Mouse (Mus musculus) left cerebral cortex, adult 18-20 months (tissue): ENCODE measurements at regions not wholly inside any gene's neighbourhood (a gene's known extent, or its start where the extent isn't known, plus 50 kb on each side); places are given as distances from the start of the nearest gene placed in this dataset.
"Not testable (repeated sequence)": the region's sequence is repeated elsewhere in the genome, so short reads cannot be mapped to it uniquely, and the experiment has no call there.

Experiments
- DNase-seq, 2 experiments: peaks; one replicate each; pipeline ENCODE4 v3.0.0; 2021 to 2022; ENCODE audit warnings: low spot score in 2 of 2, mixed read lengths in 1 of 2

DNA sequence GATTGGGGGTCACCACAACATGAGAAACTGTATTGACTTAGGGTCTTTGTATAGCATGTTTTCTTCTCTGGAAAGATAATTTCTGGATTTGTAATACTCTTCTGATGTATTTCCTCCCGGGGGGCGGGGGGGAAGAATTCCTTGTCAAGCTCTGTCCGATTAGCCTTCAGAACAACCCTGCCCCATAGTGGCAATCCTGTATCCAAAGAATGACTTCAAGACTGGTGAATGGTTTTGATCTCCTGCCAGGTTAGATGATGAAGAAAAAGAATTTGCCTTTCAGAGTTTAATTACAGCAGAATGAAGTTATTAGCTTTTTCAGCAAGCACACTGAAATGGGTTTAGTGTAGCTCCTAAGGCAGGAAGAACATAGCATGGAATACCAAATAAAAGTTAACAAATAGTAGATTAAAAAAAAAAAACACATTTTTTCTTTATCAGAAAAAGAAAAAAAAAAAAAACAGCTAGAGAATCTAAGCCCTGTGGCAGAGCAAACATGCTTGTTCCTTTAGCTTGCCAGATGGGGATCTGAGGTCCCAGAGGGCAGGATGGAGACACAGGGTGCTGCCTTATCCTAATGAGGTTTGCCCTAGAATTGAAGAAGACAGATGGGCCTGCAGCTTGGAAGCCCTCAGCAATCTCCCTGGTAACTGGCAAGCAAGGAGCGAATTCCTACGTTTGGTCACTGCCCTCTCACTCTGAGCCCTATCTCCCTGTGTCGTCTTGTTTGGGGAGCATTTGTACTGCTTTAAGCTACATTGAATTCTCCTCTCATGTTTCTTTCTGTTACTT lies 280.9 kb upstream of the Gm9972 start:
- DNase-seq: no peak

DNA sequence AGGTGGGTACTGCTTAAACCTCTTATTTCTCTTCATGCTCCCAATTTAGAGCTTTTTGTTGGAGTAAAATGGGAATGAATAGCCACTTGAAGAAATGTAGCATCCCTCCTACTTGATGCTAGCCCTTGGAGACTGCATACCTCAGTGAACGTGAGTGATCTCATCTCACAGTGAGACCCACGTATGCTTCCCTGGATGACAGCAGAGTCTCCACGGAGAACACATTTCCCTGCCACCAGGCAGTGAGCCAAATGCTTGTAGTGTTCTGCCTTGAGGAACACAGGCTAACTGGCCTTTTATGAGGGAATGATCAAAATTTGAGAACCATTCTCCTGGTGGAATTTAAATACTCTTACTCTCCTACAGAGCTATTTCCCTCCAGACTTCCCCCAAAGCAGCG lies 280.1 kb upstream of the Gm9972 start:
- DNase-seq: no peak

- DNase-seq: no peak
Observed at GRCm38 (mm10) chr11:42765213-42765612, 270.3 kb upstream of the Gm9972 start.

DNA sequence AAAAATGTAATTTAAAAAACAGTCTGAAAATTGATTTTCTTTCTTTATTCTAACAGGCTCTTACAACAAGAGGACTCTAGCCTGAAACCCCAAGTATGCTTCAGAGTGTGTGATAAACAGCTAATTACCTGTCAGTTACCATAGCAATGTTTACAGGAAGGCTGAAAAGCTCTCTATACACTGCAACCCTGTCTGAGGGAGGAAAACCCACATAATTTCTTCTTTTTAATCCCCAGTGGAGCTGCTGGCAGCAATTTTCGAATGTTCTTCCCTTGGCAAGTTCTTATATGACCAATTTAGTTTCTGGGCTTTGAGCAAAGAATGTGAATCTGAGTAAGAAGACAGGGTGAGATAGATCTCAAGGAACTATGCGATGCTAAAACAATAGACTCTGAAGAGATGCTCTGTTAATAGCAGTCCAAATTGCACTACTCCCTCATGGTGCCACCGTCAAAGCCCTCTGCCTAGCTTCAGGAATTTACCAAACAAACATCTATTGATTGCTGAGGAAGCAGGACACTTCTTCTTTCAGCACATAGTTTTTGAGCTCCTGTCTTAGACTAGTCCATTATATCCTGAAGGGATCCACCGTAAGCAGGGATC lies 260.4 kb upstream of the Gm9972 start:
- peak; percentile 7 to 9 for DNase-seq

DNA sequence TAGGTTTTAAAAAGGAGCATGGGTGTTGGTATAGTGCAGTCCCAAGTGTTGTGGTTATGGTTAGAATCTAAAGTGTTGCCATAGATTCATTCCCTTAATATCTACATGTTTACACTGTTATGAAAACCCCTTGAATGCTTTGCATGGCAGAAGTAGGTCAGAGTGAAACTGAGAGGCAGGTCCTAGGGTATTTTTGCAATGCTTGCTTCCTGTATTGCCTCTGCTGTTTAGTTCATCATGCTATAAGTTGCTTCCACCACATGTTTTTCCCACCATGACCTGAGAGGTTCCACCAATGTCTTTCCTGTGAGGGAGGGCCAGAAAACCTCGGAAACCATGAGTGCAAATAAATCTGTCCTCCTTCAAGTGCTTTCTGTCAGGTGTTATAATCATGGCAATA lies 224.1 kb upstream of the Gm9972 start:
- DNase-seq: no peak

DNA sequence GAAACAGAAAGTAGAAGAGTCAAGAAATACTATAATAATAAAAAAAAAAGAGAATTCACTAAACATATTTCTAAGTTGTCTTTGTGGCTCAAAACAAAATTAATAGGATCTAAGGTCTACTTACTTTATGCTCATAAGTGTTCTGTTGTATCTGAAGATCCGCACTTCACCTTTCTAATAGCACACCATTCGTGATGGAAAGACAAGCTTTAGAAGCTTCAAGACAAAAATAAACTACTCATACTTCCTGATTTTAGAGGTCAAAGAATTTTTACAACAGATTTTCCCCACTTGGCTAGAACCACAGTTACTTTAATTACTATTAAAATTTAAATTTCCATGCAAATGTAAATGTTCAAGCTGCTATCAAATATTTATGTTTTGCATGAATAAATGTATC lies 219.8 kb upstream of the Gm9972 start:
- DNase-seq: no peak

GRCm38 (mm10) chr11:42822835-42823234 lies 212.7 kb upstream of the Gm9972 start:
- DNase-seq: peak; percentile 8 to 34

- DNase-seq: no peak
Observed at GRCm38 (mm10) chr11:42845795-42846194, 189.8 kb upstream of the Gm9972 start.

GRCm38 (mm10) chr11:42854411-42854810 lies 181.1 kb upstream of the Gm9972 start:
- DNase-seq: no peak

GRCm38 (mm10) chr11:42857687-42858086 lies 177.9 kb upstream of the Gm9972 start:
- DNase-seq: no peak

- DNase-seq: no peak
Observed at GRCm38 (mm10) chr11:42874056-42874455, 161.5 kb upstream of the Gm9972 start.

DNA sequence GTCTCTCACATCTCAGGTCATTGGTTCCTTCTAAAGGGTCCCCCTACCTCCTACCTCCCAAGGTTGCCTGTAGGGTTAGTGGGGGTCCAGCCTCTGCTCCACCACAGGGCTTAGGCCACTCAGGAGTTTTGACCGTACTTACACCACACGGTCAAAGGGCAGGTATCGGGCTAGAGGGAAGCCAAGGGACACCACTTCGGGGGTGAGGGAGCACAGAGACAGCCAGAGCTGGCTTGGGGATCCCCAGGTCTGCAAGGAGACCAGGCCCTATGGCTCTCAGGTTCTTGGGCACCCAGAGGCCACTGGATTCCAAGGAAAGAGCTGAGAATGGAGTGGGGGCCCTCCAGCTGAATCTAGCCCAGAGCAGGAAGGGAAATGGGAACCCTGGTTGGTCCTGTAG lies 135.5 kb upstream of the Gm9972 start:
- no peak for DNase-seq

DNA sequence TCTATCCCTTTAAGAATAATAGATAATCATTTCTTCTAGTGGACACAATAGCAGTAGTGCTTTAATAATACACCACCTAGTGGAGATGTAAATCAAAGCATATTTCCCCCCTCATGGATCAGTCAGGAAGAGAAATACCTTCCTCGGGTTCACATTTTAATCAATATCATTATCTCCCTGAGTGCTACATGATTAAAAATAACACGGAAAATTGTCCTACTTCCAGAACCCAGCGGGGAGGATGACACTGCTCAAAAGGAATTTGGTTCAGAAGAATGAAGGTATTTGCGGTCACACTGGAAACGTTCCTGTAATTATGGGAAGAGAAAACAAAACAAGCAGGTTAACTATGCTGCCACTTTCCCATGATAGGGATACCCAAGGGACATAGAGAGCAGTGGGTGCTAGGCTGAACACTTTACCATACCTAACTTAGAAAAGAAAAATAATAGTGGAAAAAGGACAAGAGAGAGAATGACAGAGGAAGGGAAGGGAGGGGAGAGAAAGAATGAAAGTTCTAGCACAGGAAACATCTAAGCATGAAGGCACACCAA lies 132.0 kb upstream of the Gm9972 start:
- DNase-seq: no peak

DNA sequence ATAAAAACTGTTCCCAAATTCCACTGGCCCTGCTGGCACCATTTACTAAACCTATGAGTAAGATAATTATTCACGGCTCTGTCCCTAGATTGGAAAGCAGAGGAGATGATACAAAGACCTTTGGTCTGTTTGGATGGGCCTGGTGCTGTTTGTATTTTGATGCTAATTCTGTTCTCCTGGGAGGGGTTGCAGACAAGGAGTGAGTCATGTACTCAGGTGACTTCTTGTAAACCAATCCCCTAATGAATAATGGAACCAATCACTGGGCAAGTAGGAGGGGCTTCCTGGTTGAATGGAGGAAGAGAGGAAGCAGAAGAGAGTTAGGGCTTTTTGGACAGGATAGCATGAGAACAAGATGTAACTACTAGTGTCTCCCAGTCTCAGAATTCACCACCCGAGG lies 130.0 kb upstream of the Gm9972 start:
- no peak for DNase-seq

GRCm38 (mm10) chr11:42906020-42906419 lies 129.5 kb upstream of the Gm9972 start:
- no peak for DNase-seq

GRCm38 (mm10) chr11:42916421-42917181 lies 118.9 kb upstream of the Gm9972 start:
- DNase-seq: no peak

DNA sequence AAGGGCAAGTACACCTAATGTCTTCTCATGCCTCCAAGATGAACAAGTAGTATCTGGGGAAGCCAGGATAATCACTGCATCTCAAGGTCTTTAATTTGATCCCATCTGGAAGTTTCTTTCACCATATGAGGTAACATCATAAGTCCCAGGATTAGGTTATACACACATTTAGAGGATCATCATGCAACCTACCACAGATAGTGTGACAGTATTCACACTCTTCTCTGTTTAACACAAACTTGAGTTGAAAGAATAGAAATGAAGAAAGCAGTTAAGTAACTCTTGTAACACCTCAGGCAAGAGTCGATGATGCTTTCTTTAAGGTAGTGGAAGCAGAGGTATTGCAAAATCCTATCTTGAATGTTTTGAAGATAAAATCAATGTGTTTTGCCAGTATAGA lies 116.3 kb upstream of the Gm9972 start:
- no peak for DNase-seq

DNA sequence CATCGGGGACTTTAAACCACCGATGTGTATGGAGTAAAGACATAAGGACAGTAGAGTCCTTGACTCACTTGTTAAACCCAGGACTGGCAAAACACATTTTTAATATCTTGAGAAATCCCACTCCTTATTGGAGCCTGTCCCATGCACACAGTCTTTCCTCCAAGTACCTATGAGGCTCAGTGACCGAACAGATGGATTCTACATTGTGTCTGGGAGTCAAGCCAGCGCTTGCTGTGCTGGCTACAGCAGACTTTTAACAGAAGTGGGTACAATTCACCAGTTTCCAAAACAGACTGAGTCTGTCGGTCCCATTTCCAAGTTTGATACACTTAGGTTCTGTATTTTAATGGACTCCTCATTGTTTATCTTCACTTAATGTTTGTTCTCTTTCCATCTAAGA lies 108.4 kb upstream of the Gm9972 start:
- peak; percentile 76 to 85 for DNase-seq

GRCm38 (mm10) chr11:42928916-42929315 lies 106.6 kb upstream of the Gm9972 start:
- DNase-seq: no peak

DNA sequence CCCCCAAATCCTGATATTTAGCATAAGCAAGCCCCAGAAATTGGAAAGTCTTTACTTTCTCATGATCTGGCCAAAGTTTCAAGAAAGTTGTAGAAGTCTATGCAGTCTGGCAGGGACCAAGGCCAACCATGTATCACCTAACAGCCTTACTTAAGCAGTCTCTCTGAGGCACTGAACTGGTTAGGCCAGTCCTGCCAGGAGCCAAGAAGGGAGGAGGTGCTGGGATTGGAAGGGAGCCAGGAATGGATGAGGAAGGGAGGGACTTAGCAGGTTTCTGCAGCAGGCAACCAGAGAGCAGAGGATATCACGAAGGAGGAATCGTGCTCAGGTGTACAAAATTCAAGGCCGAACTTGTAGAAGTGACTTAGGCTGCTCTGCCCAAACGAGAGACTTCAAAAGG lies 96.3 kb upstream of the Gm9972 start:
- DNase-seq: not testable (repeated sequence)

- no peak for DNase-seq
Observed at GRCm38 (mm10) chr11:42941561-42941960, 94.0 kb upstream of the Gm9972 start.

DNA sequence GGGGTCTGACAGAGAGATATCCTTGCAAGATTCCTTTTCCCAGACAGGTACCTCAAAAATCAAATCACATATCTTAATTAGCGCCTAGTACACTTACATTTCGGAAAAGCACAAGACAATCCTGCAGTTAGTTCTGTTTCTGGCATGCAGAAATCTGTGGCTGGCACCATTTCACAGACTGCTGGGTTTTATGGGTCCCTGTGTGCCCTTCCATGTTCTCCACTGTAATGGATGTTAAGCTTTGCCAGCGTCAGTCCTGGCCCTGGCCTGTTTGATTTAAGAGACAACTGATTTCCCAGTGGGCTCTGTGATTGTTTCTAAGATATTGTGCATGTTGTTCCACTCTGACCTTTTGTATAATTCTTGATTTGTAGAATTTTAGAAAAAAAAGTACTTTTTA lies 93.3 kb upstream of the Gm9972 start:
- no peak for DNase-seq
